Mouse (Mus musculus) kidney, embryonic 14.5 days (tissue): ENCODE measurements around the gene Epgn. TPM values are rescaled to one million over a fixed set of nuclear protein-coding genes. Genes with fewer than 3 reads are reported as not detected.

Source experiments
- ATAC-seq: fragments of 200-750 bp; cut with Nextera tagmentation; 2 replicates; pipeline ENCODE4 v1.8.0; 2017; ENCODE audit warnings: moderate number of reproducible peaks, mild to moderate bottlenecking, moderate TSS enrichment, moderate library complexity; ENCODE audit not compliant: low FRiP score, low TSS enrichment
- H3K27ac ChIP-seq: fragments of 300-500 bp; sonication (generic); 2 replicates; pipeline ENCODE4 v1.5.1; 2014; ENCODE audit warnings: low read depth, mild to moderate bottlenecking, low read length, moderate library complexity, mixed read lengths
- H3K27me3 ChIP-seq: fragments of 300-500 bp; sonication (generic); 2 replicates; pipeline ENCODE4 v1.6.1; 2014; ENCODE audit warnings: mild to moderate bottlenecking, low read length; ENCODE audit not compliant: control insufficient read depth, insufficient read depth
- H3K36me3 ChIP-seq: fragments of 300-500 bp; sonication (generic); 2 replicates; pipeline ENCODE4 v1.6.1; 2014; ENCODE audit warnings: low read length, mixed read lengths; ENCODE audit not compliant: control insufficient read depth, insufficient read depth
- H3K4me1 ChIP-seq: fragments of 300-500 bp; sonication (generic); 2 replicates; pipeline ENCODE4 v1.6.1; 2014; ENCODE audit warnings: low read length, mixed read lengths; ENCODE audit not compliant: control insufficient read depth, insufficient read depth
- H3K4me2 ChIP-seq: fragments of 300-500 bp; sonication (generic); replicated peaks from 2 replicates; pipeline ENCODE4 v1.6.1; 2014; ENCODE audit warnings: low read depth, mild to moderate bottlenecking, low read length
- H3K4me3 ChIP-seq: fragments of 300-500 bp; sonication (generic); 2 replicates; pipeline ENCODE4 v1.5.1; 2014; ENCODE audit warnings: mild to moderate bottlenecking, low read length
- H3K9ac ChIP-seq: fragments of 300-500 bp; sonication (generic); 2 replicates; pipeline ENCODE4 v1.6.1; 2014; ENCODE audit warnings: low read depth, mild to moderate bottlenecking, low read length, moderate library complexity
- H3K9me3 ChIP-seq: fragments of 300-500 bp; sonication (generic); 2 replicates; pipeline ENCODE4 v1.6.1; 2016; ENCODE audit warnings: low read length; ENCODE audit not compliant: control insufficient read depth
- WGBS: fragments of 180-500 bp; shearing (Covaris S2); extraction: QIAGEN DNeasy Blood & Tissue Kit; methylation state at CpG from one replicate; pipeline ENCODE4 v1.1.7; 2014; 5-methylcytosine and 5-hydroxymethylcytosine counted together
- polyA plus RNA-seq: library from polyadenylated mRNA; unstranded; fragments of >200 nt; fragmentation: Nextera tagmentation; extraction: Ambion mirVana; gene quantifications from 2 replicates; pipeline ENCODE4 v1.2.1, GENCODE M21; 2014

Gene Epgn
- polyA plus RNA-seq, 1 experiment from 2014 or later, result not detected

- no peak for ATAC-seq
- H3K4me2 ChIP-seq, result no peak overlapping the region
- no peak overlapping the region for H3K27ac ChIP-seq
- H3K27me3 ChIP-seq, result no peaks in the 10 kb centered on the region; the same call in none of the 2 replicates
- H3K36me3 ChIP-seq, result no peaks in the 10 kb centered on the region
- H3K4me1 ChIP-seq, result no peaks in the 10 kb centered on the region
- no peak overlapping the region for H3K9ac ChIP-seq
- no peak overlapping the region for H3K4me3 ChIP-seq
- no peaks in the 10 kb centered on the region for H3K9me3 ChIP-seq
- WGBS, result 75% methylated on average over 8 of the region's 8 CpGs
Measured at GRCm38 (mm10) chr5:91073626-91074025, 46.4 kb downstream of the Epgn start.

- H3K9ac ChIP-seq, result no peak overlapping the region
- H3K27me3 ChIP-seq, result no peaks in the 10 kb centered on the region; the same call in none of the 2 replicates
- no peaks in the 10 kb centered on the region for H3K4me1 ChIP-seq
- ATAC-seq, result no peak
- no peaks in the 10 kb centered on the region for H3K9me3 ChIP-seq
- peak overlapping the region; percentile 51 for H3K4me2 ChIP-seq
- WGBS, result 39% methylated on average over 8 of the region's 8 CpGs
- no peaks in the 10 kb centered on the region for H3K36me3 ChIP-seq
- H3K27ac ChIP-seq, result no peak overlapping the region
- H3K4me3 ChIP-seq, result peak overlapping the region; percentile 26; the same call in 1 of the 2 replicates
Measured at GRCm38 (mm10) chr5:91074026-91074425, 46.8 kb downstream of the Epgn start.

- Histone ChIP-seq H3K9me3 (no peaks in the 10 kb centered on the region), H3K4me3 (peak within 1 kb of the TSS; percentile 26; the same call in 1 of the 2 replicates), H3K27me3 (no peaks in the 10 kb centered on the region; the same call in none of the 2 replicates), H3K9ac (no peak within 1 kb of the TSS), H3K4me2 (peak within 1 kb of the TSS; percentile 51), H3K27ac (no peak within 1 kb of the TSS), H3K4me1 (no peaks in the 10 kb centered on the region), H3K36me3 (no peaks in the 10 kb centered on the region)
- 1% methylated on average over 25 of the region's 25 CpGs for WGBS
- peak; percentile 75 for ATAC-seq
Measured at GRCm38 (mm10) chr5:91074450-91074950, 47.2 kb downstream of the Epgn start, which contains the start of gene Ereg. Gene Ereg, plus strand, starts transcription at chr5:91074622.

- ATAC-seq, result no peak
- H3K4me3 ChIP-seq, result no peak overlapping the region
- no peaks in the 10 kb centered on the region for H3K4me1 ChIP-seq
- H3K36me3 ChIP-seq, result no peaks in the 10 kb centered on the region
- no peak overlapping the region for H3K9ac ChIP-seq
- WGBS, result 73% methylated on average over 1 of the region's 1 CpGs
- peak overlapping the region; percentile 51; the same call in 1 of the 2 replicates for H3K4me2 ChIP-seq
- H3K27ac ChIP-seq, result no peak overlapping the region
- H3K27me3 ChIP-seq, result no peaks in the 10 kb centered on the region; the same call in none of the 2 replicates
- no peaks in the 10 kb centered on the region for H3K9me3 ChIP-seq
Measured at GRCm38 (mm10) chr5:91075021-91075420, 47.8 kb downstream of the Epgn start.

DNA sequence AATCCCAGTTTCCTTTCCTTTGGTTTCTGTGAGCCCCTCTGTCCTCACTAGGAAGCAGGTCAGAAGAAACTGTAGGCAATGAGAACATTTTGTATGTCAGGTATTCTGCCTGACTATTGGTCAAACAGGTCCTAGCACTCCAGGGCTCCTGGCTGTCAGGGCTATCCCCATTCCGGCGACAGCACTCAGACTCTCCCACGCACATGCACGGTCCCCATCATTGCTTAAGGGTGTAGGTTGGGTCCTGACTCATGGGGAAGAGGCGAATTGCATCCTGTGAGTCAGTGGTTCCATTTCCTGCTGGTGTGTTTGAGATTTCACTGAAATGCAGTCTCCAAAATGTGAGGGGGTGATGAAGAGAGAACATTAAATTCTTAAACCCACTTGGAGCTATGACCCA lies 55.8 kb downstream of the Epgn start:
- H3K27me3 ChIP-seq, result no peaks in the 10 kb centered on the region
- H3K9ac ChIP-seq, result no peak overlapping the region
- no peak for ATAC-seq
- 75% methylated on average over 5 of the region's 5 CpGs for WGBS
- H3K27ac ChIP-seq, result no peak overlapping the region
- H3K4me3 ChIP-seq, result no peak overlapping the region
- no peaks in the 10 kb centered on the region for H3K9me3 ChIP-seq
- no peaks in the 10 kb centered on the region for H3K36me3 ChIP-seq
- no peak overlapping the region for H3K4me2 ChIP-seq
- no peaks in the 10 kb centered on the region for H3K4me1 ChIP-seq

Other genes with a start within 250 kb of the Epgn start
- not detected in 2 replicates for gene Cxcl3, start 241.4 kb upstream of the Epgn start, polyA plus RNA-seq
- not detected in 2 replicates for gene Cxcl15, start 232.9 kb upstream of the Epgn start, polyA plus RNA-seq
- 0.85 and 1.7 TPM in 2 replicates for gene Cxcl1, start 136.2 kb upstream of the Epgn start, polyA plus RNA-seq
- gene Cxcl2, start 123.6 kb upstream of the Epgn start, polyA plus RNA-seq, result 0.13 TPM in 1 of 2 replicates, not detected in the other
- 59.5 and 72.7 TPM in 2 replicates for gene Mthfd2l, start 96.3 kb upstream of the Epgn start, polyA plus RNA-seq
- not detected in 2 replicates for gene Ereg, start 47.2 kb downstream of the Epgn start, polyA plus RNA-seq
- 0.18 TPM in 1 of 2 replicates, not detected in the other for gene Areg, start 112.1 kb downstream of the Epgn start, polyA plus RNA-seq